Mouse (Mus musculus) left cerebral cortex, adult 8-10 months (tissue): ENCODE measurements at regions not wholly inside any gene's neighbourhood (a gene's known extent, or its start where the extent isn't known, plus 50 kb on each side); places are given as distances from the start of the nearest gene placed in this dataset.
"Not testable (repeated sequence)": the region's sequence is repeated elsewhere in the genome, so short reads cannot be mapped to it uniquely, and the experiment has no call there.

Source experiments
- DNase-seq, 2 experiments: peaks; one replicate each; pipeline ENCODE4 v3.0.0; 2022; ENCODE audit warnings: low spot score in 2 of 2

DNA sequence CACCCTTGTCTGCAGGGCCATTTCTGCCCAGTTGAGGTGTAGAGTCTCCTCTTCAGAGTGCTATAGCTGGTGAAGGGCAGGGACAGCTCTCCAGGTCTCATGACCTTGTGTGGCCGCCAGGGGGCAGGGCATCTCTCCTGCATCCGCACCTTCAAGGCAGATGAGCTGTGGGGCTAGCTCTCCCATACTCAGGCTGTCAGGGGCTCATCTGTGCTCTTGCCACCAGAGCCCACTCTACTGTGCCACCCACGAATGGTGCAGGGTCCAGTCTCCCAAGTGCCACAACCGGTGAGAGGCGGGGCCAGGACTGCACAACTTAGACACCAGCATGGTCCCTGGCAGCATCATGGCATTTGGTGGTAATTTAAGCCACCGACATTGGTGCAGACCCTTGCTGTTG is 111.3 kb downstream of the Syt10 start:
- peak in 1 of 2 experiments; percentile 9 for DNase-seq

DNA sequence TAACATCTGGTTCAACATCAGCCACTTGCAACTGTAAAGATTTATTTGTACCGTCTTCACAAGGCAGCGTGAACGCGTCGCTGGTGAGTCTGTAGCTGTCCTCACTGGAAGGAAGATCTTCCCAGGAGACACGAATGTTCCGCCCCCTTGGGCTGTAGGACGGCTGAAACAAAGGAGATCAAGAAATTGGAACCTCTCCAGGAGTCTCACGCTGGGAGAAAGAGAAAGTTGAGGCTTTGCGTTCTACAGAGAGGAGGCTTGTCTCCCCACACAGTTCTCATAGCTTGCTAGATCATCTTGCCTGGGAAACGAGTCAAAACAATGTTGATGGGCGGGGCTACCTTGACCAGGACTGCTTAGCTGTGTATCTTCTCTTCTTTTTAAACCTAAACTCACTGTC is 117.3 kb downstream of the Syt10 start:
- no peak for DNase-seq

DNA sequence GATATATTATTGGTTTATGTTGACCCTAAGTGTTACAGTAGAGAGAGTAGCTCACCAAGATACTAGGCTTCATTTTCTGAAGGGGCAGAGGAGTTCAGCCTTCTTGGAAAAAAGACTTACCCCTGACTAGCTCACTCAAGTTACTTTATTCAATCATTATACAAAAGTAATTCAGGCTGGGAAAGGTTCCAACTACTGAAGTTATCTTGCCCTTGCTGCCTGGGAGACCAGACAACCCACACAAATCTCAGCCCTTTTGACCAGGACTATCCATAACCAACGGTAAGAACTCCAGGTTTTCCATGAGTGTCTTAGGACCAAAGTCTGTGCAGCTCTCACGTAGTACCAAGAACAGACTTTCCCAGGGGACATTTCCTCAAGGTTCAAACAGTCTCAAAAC is 105.5 kb upstream of the Rabl2 start:
- DNase-seq: no peak

DNA sequence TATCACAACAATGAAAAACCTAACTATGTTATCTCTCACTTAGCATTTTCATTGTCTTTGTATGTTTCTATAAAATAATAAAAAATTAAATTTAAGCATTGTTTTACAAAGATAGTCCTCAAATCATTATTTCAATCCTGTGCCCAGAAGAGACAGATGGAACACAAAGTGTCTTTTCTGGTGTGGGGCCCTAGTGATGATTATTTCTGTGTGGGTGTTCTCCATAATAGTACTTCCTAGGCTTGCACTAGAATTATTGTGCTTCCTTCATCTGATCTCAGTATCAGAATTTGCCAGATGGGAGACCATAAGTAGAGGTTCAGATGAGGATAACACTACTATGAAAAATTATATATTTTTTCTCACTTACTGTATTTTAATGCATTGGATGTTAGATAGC is 84.6 kb upstream of the Rabl2 start:
- no peak for DNase-seq

DNA sequence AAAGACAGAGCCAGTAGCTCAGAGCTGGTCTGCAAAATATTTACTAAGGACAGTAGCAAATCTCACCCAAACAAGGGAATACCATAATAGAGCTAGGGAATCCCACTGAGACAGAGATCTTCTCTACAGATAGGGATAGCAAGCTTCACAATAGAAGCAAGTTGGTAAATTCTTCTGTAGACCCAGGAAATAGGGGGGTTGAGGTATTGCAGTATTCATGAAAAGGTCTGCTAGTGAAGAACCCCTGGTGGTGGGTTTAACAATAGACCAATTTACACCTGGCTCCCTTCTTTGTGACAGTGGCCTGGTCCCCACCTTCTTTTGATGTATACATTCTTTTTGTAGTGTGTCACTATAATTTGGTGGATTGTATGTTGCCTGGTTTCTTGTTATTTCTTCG is 64.8 kb upstream of the Rabl2 start:
- DNase-seq: not testable (repeated sequence)
